Mouse (Mus musculus) heart, adult 9 months (tissue): ENCODE data around the gene Nr2f2.

Experiments used
- DNase-seq, 2 experiments: peaks; one replicate each; pipeline ENCODE4 v3.0.0; 2022; ENCODE audit warnings: low spot score in 2 of 2

Nr2f2 gene

DNA sequence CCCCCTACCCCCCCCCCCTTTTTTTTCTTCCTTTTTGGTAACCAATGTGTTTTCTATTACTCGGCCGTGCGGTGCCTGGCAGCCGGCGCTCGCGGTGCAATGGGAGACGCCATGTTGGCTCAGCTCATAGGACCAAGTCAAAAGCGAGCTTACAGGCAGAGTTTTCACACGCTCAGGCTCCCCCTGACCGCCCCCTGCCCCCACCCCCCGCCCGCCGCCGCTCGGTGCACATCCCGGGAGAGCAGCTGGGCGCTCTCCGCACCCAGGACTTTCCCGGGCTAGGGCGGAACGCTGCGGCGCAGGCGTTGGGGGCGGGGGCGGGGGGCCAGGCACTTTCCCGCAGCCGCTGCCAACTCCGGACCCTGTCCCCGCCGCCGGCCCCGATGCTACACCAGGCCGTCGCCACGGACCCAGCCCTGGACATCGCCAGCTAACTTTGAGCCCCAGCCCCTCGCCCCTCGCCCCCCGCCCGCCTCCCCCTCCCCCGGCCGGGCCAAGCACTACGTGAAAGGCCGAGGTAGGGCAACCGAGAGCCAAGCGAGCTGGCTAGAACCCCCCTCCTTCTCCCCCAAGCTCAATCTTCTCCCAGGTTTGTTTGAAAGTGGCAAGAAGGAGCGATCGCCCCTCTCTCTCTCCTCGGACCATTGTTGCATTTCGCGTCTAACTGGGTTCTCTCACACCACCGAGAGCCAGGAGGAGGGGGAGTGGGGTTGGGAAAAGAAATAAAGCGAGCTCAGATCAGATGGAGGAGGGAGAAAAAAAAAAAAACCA is 15.6 kb downstream of the Nr2f2 start:
- DNase-seq, result peak in 1 of 2 experiments; percentile 62

DNA sequence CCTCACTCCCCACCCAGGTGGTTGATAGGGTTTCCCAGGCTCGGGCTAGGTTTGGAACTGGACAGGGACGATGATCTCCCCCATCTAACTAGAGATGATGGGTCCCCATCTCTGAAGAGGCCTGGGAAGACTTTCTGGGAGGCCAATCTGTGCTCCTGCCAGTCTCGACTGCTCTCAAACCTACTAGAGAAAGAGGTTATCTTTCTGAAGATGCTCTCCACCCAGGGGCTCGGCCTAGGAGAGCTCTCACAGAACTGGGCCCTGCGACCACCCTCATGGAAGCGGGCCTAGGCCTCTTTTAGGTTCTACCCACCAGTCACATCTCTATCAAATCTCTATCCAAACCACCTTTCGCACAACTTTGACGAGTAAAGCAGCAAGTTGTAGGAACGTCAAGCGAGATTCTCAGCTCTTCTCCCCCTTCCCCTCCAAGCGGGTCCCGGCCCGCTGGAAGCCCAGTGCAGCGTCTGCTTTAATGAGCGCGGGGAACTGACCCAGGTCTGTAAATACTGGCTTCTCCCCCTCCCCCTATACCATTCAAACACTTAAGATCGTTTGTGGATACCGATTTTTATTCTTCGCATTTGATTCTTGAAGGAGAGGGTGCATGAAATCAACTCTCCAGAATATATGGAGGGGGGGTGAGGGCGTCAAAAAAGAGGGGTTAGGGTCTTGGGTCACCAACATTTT is 16.4 kb downstream of the Nr2f2 start:
- no peak for DNase-seq

DNA sequence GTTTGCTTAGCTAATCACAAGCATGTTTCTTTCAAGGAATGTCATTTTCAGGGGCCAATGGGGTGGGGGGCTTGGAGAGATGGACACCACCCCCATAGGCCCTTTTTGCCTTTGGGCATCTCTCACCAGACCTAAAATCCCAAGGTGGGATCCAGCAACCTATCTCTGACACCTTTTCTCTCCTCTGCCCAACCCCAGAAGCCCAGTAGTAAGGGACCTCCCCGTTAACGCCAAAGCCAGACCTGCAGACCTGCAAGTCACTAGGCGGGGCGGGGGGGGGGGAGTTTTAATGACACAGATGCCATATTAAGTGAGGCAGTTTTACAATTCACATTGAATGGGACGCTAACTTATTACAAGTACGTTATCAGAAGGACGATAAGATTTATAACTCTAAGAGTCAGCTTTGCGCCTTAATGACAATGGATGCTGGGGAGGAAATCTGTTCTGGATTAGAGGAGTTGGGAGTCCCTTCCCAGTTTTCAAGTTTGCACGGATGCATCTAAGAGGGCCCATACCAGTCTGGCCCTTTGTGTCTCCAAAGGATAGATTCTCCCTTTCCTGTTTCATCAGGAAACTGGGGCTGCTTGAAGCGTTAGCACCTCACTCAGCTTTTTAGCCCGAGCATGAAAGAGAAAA is 17.4 kb downstream of the Nr2f2 start:
- DNase-seq, result no peak

DNA sequence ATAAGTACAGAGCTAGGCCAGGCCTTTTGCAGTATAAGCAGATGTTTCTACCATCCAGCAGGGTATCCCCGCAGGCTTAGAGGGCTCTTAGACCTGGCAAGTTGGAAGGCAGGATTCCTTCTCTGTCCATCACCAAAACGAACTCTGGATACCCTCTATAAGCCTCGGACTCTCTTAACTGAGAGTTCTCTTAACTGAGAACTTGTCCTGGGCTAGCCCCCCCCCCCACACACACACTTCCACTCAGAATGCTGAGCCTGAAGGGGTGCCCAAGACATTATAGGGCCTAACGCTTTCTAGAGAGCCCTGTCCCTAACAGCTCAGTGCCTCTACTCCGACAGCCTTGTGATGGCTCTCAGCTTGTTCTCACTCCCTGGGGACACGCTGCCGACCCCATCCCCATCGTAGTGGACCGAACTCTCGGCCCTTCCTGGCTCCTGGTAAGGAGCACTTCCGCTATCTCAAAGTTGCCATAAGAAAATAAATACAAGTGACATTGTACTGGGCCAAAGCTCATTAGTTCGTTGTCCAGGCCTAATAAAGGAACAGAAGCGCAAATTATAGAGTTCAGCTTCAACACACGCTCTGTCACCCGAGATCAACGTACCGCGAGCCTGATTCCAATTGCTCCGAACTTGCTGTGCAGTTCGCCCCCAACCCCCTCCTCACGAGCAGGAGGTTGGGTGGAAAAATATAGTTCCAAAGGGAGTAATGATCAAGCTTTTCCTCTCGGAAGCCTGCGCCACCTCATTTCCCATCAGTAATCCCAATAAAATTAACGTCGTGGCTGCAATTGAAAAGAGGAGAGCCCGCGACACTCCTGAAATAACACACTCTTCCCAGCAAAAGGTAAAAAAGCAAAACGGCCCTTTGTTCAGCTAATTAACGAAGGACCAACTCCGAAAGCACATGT is 18.2 kb downstream of the Nr2f2 start:
- no peak for DNase-seq

DNA sequence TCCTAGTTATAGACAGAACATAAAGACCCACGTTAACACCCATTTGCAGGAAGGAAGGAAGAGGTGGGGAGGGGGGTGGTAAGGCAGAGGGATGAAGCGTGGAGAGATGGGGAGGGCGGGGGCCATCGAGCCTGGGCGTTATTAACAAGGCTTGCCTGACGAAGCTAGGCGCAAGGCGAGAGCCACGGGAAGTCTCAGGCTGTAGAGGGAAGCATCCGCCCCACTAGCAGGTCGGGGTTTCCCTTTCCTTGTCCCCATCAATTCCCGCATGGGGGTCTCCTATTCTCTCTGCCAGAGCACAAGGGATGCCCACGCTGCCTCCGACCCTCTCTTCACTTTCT is 18.9 kb downstream of the Nr2f2 start:
- DNase-seq, result no peak

DNA sequence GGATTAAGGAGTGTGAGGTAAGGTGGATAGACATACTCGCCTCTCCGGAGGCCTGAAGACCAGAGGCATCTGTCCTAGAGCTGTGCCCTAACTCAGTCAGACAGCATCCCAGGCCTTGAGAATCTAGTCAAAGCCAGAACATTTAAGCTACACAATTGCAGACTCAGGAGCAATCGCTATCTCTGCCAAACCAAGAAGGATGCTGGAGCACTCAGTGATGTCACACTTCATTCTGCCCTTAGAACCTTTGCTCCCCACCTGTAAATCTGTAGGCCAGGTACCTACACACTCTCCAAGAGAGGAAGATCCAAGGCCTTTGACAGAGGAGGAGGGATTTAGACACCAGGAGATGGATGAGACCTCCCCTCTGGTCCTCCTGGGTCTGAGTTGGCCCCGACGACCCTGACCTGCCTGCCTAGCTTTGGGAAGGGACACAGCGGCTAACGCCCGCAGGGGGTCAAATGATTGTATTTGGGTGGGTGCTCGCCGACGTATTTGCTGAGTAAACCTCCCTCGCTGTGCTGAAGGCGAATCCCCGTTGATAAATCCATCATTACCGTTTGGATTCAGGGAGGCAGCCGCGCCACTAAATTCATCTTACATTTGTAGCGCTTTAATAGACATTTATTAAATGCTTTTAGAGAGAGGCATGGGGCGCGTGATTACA is 19.5 kb downstream of the Nr2f2 start:
- DNase-seq, result no peak

DNA sequence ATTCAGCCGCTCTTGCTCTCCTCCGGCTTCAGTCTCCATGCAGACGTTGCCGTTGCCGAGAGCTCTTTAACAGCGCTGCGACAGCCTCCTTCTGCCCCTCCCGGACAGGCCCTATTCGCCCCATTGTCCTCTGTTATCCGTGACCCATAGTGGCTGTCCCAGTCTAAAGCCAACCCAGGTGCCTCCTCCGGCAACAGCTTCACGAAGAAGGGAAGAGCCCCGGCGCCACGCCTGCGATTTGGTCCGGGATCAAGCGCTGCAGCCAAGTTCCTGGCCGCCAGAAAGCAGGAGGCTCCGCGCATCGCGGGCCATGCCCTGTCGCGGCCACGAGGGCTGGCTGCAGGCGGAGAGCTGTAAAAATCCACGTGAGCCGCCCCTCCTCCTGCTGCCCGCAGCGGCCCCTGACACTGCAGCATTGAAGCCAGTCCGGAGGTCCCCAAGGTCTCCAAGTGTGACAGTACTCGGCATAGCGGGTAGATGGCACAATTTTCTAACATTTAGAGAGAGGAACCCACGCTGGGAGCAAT is 20.5 kb downstream of the Nr2f2 start:
- peak; percentile 86 to 90 for DNase-seq

DNA sequence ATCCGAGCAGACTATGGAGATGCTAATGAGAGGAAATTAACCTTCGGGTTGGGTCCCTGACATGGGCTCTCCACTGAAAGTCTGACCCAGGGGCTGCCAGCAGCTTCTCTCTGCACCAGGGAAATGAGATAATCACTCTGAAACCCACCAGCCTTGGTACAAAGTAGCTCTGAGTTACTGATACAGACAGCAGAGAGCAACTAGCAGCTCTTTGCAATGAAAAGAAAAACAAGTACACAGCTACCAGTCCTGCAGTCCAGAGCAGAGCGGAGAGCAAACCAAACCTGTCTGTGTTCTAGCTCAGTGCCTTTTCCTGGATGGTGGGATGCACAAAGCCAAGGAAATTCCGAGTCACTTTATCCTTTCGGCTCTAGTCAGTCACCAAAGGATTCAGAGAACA is 23.1 kb downstream of the Nr2f2 start:
- no peak for DNase-seq

DNA sequence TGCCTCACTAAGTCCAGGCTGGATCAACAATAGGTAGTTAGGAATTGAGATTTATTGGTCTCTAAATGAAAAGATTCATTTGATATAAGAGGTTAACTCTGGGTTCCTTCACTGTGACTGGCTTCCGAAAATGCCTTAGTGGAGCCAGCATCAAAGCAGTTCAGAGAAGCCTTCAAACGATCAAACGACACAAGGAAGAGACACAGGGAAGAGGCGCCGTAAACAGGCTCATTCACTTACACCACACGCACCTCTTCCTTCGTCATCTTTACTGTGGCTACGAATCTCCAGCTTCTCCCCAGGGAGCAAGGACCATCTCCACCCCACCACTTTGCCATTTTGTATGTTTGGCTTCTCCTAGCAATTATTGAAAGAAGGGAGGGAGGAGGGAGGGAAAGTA is 23.8 kb downstream of the Nr2f2 start:
- DNase-seq, result no peak

DNA sequence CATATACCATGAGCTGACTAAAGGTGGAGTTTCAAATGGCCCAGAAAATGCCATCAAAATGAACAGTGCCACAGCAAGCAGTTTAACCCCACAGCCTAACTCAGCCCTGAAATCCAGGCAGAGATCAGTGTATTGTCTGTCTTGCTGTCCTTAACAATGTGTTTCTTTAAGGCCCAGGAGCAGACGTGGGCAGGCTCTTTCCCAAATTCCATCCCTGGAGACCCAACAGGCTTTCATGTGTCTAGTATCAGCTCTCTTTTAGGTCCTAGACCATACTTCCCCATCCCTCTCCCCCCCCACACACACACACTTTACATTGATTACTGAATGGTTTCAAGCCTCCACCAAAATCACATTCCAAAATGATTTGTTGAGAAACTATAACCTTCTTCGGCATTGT is 24.5 kb downstream of the Nr2f2 start:
- DNase-seq, result no peak

DNA sequence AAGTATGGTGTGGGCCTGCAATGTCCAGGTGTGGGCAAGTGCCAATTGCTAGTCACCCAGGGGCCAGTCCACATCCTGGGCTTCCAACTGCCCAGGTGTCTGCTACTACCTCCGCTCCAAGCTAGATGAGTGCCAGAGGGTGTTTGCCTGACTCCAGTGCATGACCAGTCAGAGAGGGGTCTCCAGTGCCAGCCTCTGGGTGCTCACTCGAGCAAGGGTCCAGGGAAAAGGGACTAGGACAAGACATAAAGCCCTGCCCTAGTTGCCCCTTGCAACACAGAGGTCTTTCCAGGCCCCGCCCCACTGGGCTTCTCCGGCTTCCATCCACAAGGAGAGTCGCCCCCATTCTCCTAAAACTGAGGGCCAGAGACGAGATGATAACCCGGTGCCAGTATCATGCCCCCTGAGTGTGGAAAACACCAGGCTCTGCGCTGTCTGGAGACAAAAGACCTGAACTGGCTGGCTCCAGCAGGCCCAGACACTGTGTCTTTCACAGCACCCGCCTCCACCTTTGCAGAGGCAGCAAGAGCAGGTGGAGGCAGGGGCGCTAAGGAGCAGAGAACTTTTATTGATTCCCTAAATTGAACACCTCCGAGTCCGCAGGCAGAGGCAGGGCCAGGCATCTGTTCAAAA is 26.4 kb downstream of the Nr2f2 start:
- no peak for DNase-seq

DNA sequence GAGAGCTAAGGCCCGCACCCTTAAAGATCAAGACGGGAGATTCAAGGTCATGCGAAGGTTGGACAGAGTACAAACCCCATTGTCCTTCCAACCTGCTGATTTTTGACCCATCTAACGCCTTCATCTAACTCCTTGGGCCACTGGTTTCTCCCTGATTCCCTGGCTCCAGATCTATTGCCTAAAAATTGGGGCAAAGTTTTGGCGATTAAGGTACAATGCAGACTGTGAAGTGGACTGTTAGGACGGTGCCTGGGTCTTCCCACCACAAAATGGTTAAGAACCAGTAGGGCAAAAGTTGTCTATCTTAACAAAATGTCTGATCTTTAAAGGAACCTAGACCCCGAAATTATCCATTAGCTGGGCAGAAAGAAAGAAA is 28.3 kb downstream of the Nr2f2 start:
- DNase-seq, result no peak

DNA sequence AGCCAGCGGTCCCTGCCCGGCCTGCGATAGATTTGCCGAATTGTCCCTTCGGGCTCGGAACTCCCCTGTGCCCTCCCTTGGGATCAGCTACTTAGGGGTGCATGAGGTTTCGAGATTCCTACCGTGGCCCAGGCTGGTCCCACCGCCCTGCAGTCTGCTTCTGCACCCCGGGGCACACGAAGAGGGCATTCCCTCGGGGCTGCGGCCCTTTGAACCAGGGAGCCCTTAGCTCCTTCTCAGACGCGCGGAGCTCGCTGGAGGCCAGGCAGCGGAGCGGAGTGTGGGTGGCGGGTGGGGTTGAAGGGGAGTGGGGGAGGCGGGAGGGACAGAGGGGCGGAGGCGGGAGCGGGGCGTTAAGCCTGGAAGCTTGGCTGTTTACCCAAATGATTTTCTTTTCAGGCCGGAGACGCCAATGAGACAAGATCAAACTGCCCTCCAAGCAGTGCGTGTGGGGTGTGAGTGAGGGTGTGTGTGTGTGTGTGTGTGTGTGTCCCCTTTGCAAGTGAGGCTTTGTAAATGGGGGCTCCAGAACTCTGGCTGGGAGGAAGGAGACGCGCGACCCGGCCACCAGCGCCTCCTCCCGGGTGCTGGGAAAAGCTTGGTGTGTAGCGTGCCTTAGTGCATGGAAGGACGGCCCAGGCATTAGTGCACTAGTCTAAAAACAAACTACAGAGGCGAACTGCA is 28.8 kb downstream of the Nr2f2 start:
- DNase-seq, result no peak

DNA sequence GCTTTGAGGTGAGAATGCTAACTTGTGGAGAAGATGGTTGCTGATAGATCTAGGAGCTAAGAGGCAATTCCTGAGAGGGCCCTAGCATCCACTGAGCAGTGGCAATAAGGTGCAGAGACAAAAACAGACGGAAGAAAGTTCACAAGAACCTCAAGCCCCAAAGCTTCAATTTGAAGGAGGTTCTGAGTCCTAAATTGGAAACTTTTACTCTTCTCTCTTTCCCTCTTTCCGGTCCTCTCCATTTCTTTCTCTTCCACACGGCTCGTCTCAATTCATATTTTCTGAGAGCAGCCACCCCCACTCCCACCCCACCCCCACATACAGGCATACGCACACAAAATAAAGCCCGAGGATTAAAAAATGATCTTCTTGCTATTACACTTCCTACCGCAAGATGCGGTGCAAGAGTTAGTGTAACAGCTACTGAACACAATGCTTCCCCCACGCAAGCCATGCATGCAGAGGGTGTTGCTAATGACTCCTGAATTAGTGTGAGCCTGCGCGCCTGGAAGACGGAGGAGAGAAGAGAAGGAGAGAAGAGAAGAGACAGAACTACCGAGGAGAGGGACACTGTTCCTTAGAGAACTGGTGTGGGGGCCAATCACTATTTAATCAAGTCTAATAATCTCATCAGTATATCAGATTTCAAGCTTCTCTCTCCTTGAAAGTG is 29.8 kb downstream of the Nr2f2 start:
- DNase-seq, result no peak

DNA sequence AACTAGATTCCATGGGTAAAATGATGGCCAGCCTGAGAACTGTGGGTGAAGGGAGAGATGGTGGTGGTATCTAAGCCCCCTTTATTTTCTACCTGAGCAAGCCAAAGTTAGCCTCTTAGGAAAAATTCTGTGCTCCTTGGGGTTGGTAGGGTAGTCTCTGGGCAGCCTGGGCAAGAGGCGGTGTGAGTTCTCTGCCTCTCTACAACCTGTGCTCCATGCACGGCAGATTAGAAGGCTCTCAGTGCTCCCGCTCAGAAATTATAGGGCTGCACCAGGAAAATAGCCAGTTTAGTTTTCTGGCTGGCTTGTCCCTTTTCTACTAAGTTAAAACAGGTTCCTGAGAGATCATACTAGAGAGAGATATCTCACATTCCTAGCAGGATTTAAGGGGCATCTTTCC is 30.4 kb downstream of the Nr2f2 start:
- no peak for DNase-seq

DNA sequence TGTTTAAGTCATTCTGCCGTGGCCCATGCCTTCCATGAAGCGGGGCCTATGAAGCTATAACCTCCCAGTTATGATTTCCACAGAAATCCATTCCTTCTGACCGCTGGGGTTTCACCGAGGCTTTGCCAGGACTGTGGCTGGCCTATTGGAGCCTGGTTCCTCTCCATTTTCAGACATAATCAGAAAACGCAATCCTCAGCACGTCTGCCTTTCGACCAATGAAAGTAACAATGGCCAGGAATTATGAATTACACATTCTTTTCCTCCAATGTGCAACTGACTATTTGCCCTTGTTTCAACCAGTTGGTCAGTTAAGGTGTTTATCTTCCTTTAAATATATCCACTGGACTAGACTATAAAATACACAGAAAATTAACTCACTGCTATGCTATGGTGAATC is 31.1 kb downstream of the Nr2f2 start:
- DNase-seq, result no peak

DNA sequence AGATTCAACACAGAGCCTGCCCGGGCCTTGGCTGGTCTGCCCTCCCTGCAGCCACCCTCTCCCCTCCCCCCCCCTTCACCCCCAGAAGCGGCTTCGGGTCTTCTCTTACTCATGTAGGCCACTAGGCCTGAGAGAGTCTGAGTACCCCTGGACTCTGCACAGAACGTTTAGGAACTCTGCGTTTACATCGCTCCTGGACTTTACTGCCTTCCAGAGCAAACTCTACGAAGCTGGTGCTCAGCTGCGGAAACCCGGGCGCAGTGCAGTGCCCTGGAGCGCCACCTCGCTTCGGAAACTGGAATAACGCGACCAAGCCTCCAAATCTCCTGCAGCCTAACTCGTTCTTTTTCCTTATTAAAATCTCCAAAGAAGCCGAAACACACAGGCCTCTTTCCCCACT is 31.7 kb downstream of the Nr2f2 start:
- DNase-seq, result peak in 1 of 2 experiments; percentile 67

DNA sequence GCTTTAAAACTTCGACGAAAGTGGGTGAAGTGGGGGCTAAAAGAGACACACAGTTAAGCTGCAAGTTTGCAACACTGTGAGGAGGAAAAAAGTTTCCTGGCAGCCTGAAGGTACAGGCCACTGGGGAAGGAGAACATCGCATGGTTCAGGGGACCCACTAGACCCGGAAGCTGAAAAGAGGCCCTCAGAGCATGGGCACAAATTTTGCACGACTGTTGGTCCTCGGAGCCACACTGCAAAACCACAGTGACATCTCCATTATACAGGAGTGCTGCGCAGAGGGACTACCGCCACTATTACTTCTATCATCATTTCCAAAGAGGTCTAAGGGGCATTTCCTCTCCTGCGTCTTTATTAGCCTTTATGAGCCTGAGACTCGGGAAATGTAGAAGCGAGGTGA is 32.7 kb downstream of the Nr2f2 start:
- no peak for DNase-seq

DNA sequence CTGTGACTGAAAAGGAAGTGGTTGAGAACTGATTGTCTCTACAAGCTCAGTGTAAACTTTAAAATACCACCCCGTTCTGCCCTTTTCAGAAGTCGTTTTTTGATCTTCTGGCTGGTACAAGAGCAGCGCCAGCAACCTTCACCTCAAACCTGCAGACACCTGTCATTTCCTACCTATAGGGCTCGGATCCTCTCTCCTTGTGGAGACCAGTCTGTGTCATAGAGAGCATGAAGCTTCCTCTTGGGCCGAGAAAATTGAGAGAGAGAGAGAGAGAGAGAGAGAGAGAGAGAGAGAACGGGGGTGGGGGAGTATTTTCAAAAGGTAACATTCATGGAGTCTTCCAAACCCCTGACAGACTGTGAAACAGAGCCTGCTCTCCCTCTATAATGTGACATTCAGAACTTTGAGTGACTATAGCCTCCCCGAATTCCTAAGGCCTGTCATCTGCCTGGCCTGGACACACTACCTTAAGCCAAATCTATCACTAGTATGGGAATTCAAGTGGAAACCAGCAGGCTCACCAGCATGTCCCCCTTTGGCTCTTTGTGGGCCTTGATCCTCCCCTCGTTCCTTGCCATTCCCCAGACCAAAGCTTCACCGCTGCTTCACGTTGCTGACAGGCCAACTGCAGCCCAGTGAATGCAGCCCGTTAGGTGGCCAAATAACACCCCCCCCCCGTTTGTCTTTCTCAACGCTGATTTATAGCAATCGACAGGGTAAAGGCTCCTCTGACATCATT is 33.4 kb downstream of the Nr2f2 start:
- DNase-seq, result no peak
